Mouse (Mus musculus) small intestine, adult 10 weeks (tissue): Measurements from ENCODE around the gene Cnmd. TPM values are rescaled to one million over a fixed set of nuclear protein-coding genes. Genes with fewer than 3 reads are reported as not detected.

Source experiments
- polyA plus RNA-seq: library from polyadenylated mRNA; stranded (reverse); fragments of 350-450 nt; fragmentation: Illumina TruSeq; extraction: RNeasy Lipid Tissue Mini Kit (QIAGEN cat#74804); gene quantifications from one replicate; pipeline ENCODE4 v1.2.3, GENCODE M21; 2014; ENCODE audit warnings: low replicate concordance

Gene Cnmd
- not detected for polyA plus RNA-seq

DNA sequence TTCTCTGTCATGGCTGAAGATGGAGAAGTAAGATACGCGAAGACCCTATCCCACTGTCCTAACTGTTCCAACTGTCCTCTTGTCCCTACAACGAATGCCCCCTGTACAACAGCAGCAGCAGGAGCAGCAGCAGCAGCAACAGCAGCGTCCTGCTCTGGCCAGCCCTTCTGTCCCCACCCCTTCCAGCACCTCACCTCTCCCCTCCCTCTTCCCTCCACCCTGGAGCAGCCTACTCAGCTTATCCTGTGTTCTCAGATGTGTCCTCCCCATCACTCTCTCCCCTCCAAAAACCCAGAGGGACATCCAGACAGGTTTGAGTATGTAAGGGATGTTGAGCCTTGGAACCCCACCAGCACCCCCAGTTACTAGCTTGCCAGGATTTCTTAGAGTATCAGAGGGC is at the start of gene Cnmd:
TSS of gene Cnmd (minus strand) at position 170 of the 400 bp plus-strand sequence.

Other genes starting within 250 kb of the Cnmd start
- 25.2 TPM for gene Kbtbd7, start 235.7 kb downstream of the Cnmd start, polyA plus RNA-seq
- gene Kbtbd6, start 210.3 kb downstream of the Cnmd start, polyA plus RNA-seq: 2.2 TPM
- gene Elf1, start 181.0 kb downstream of the Cnmd start, polyA plus RNA-seq: 112 TPM
- gene Wbp4, start 180.7 kb downstream of the Cnmd start, polyA plus RNA-seq: 44.1 TPM
- gene Sugt1, start 74.5 kb downstream of the Cnmd start, polyA plus RNA-seq: 251 TPM
- gene Pcdh8, start 109.1 kb upstream of the Cnmd start, polyA plus RNA-seq: 0.30 TPM